Mouse (Mus musculus) left cerebral cortex, postnatal 14 days (tissue): ENCODE results near the gene Syt8. TPM values are rescaled to one million over a fixed set of nuclear protein-coding genes. Genes with fewer than 3 reads are reported as not detected.

ENCODE experiments used
- DNase-seq, 2 experiments: peaks; one replicate each; pipeline ENCODE4 v3.0.0; 2021 to 2022; ENCODE audit warnings: low spot score in 2 of 2, mixed read lengths in 1 of 2
- intact Hi-C: fragments of 180-260 bp; cut with DNase I; formaldehyde crosslinking; loops from one replicate; pipeline ENCODE4 v1.15.1; 2025
- total RNA-seq, 2 experiments: library from RNA; stranded (reverse); gene quantifications; 2 replicates each; pipeline ENCODE4 v1.2.3; 2021

The Syt8 gene
- total RNA-seq, 2 experiments from 2014 or later, result 0.44 TPM; not detected in 1

DNA sequence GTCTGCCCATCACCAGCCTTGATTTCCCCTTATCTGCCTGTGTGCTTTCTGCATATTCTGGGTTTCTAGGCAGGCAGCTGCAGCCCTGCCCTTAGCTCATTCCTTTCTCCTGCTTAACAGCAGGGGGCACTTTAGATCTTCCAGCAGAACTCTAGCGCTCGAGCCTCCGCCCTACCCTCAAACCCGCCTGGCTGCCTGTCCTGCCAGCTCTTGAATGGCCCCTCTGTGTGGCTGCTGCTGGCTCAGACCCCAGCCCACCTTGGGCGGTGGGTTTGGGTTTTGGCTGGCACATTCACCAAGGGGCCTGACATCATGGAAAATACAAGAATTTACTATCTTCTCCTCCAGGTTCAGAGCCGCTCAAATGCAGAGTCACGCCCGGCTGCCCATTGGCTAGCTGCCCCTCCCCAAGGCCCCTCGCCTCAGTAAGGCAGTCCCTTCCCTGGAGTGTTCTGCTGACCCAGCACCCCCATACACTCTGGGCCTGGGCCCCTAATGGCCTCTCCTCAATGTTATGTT, 52.8 kb downstream of the Syt8 start:
- intact Hi-C loops, result loop anchor here (5.0 kb wide), 2 partner anchors 40 to 95 kb away; no protein-coding TSS in a partner anchor
- peak; percentile 55 to 60 for DNase-seq

DNA sequence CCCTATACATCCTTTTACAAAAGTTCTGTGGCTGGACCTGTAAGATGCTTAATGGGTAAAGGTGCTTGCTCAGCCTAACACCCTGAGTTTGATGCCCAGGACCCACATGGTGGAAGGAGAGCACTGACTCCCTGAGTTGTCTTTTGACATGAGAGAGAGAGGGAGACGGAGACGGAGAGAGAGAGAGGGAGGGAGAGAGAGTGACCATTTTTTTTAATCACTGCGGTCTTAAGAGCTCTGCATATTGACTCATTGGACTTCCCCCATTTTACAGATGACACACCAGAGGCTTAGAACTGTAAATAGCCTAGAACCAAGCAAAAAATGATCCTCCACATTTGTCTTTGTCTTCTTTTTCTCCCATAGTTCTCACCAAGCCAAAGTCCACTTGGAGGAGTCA, 53.4 kb downstream of the Syt8 start:
- intact Hi-C loops, result loop anchor here (5.0 kb wide), 2 partner anchors 39 to 94 kb away; no protein-coding TSS in a partner anchor
- no peak for DNase-seq

Other genes with a start within 250 kb of the Syt8 start
- not detected for gene Gm10153, start 244.5 kb upstream of the Syt8 start, total RNA-seq
- not detected for gene Krtap5-3, start 233.5 kb upstream of the Syt8 start, total RNA-seq
- not detected for gene Gm7579, start 223.0 kb upstream of the Syt8 start, total RNA-seq
- gene Krtap5-5, start 204.9 kb upstream of the Syt8 start, total RNA-seq, result not detected
- gene Gm40460, start 193.8 kb upstream of the Syt8 start, total RNA-seq, result not detected
- gene Gm2431, start 176.5 kb upstream of the Syt8 start, total RNA-seq, result not detected
- gene Gm4559, start 160.5 kb upstream of the Syt8 start, total RNA-seq, result not detected
- not detected for gene Krtap5-1, start 137.7 kb upstream of the Syt8 start, total RNA-seq
- not detected for gene Krtap5-4, start 131.3 kb upstream of the Syt8 start, total RNA-seq
- gene Ifitm10, start 61.1 kb upstream of the Syt8 start, total RNA-seq, result 10 to 100 TPM; 22.3 to 24.9 TPM
- gene Gm49369, start 52.2 kb upstream of the Syt8 start, total RNA-seq, result 1 to 10 TPM; 2.1 to 7.1 TPM
- 100 to 1,000 TPM; 295 to 303 TPM for gene Ctsd, start 46.8 kb upstream of the Syt8 start, total RNA-seq
- under 1 TPM in 1 of 2 experiments, not detected in 1; 0.74 TPM for gene Tnni2, start 7.0 kb downstream of the Syt8 start, total RNA-seq
- 1 to 10 TPM; 6.4 to 7.7 TPM for gene Lsp1, start 26.0 kb downstream of the Syt8 start, total RNA-seq
- not detected for gene Tnnt3, start 64.0 kb downstream of the Syt8 start, total RNA-seq
- gene Mrpl23, start 97.8 kb downstream of the Syt8 start, total RNA-seq, result 1 to 10 TPM; 4.1 to 8.0 TPM
- gene Igf2, start 232.0 kb downstream of the Syt8 start, total RNA-seq, result 100 to 1,000 TPM; 179 to 218 TPM
- gene Gm49394, start 235.1 kb downstream of the Syt8 start, total RNA-seq, result under 1 TPM in 1 of 2 experiments, not detected in 1; 0.11 TPM